Mouse (Mus musculus) adrenal gland, adult (tissue): ENCODE measurements around the gene Use1.
A peak's percentile ranks its signal among the peaks of the same experiment; 100 is the strongest.
"Not testable (repeated sequence)": the region's sequence is repeated elsewhere in the genome, so short reads cannot be mapped to it uniquely, and the experiment has no call there.

Source experiments
- DNase-seq, 2 experiments: peaks; one replicate each; pipeline ENCODE4 v3.0.0; 2022 to 2023; ENCODE audit warnings: low spot score in 1 of 2; ENCODE audit not compliant: inconsistent age in 2 of 2

Gene Use1

GRCm38 (mm10) chr8:71366771-71367528 is at the start of gene Use1:
Gene Use1, plus strand, starts transcription at chr8:71366848.
- peak; percentile 97 to 99 for DNase-seq

GRCm38 (mm10) chr8:71318610-71319009 is 48.0 kb upstream of the Use1 start:
- DNase-seq, result not testable (repeated sequence)

- DNase-seq, result not testable (repeated sequence)
Observed at GRCm38 (mm10) chr8:71319760-71320159, 46.9 kb upstream of the Use1 start.

- no peak for DNase-seq
Observed at GRCm38 (mm10) chr8:71322939-71323338, 43.7 kb upstream of the Use1 start.

GRCm38 (mm10) chr8:71324848-71325247 is 41.8 kb upstream of the Use1 start:
- DNase-seq, result peak in 1 of 2 experiments; percentile 69

- DNase-seq, result not testable (repeated sequence)
Observed at GRCm38 (mm10) chr8:71337834-71338233, 28.8 kb upstream of the Use1 start.

- peak in 1 of 2 experiments; percentile 65 for DNase-seq
Observed at GRCm38 (mm10) chr8:71340625-71341024, 26.0 kb upstream of the Use1 start.

- DNase-seq, result no peak
Observed at GRCm38 (mm10) chr8:71346581-71346980, 20.1 kb upstream of the Use1 start.

- DNase-seq, result peak in 1 of 2 experiments; percentile 53
Observed at GRCm38 (mm10) chr8:71351117-71351516, 15.5 kb upstream of the Use1 start.

GRCm38 (mm10) chr8:71351520-71351919 is 15.1 kb upstream of the Use1 start:
- DNase-seq, result no peak

GRCm38 (mm10) chr8:71358026-71358425 is 8.6 kb upstream of the Use1 start:
- no peak for DNase-seq

- DNase-seq, result peak in 1 of 2 experiments; percentile 68
Observed at GRCm38 (mm10) chr8:71367529-71368176, 1.0 kb downstream of the Use1 start.

- DNase-seq, result peak; percentile 53 to 68
Observed at GRCm38 (mm10) chr8:71368366-71368765, 1.7 kb downstream of the Use1 start.

- peak; percentile 27 to 46 for DNase-seq
Observed at GRCm38 (mm10) chr8:71369040-71369718, 2.5 kb downstream of the Use1 start.

GRCm38 (mm10) chr8:71370711-71371235 is 4.1 kb downstream of the Use1 start:
- peak in 1 of 2 experiments; percentile 73 for DNase-seq

GRCm38 (mm10) chr8:71371236-71371848 is 4.7 kb downstream of the Use1 start, which contains the start of gene Ocel1:
Gene Ocel1, plus strand, starts transcription at chr8:71371298.
- peak; percentile 99 for DNase-seq

GRCm38 (mm10) chr8:71372427-71372826 is 5.8 kb downstream of the Use1 start:
- DNase-seq, result peak; percentile 56 to 64

GRCm38 (mm10) chr8:71373000-71373399 is 6.4 kb downstream of the Use1 start:
- DNase-seq, result no peak

- DNase-seq, result peak; percentile 49 to 68
Observed at GRCm38 (mm10) chr8:71374616-71375206, 8.1 kb downstream of the Use1 start.

GRCm38 (mm10) chr8:71375581-71376422 is 9.2 kb downstream of the Use1 start:
- DNase-seq, result peak; percentile 86 to 92
